Mouse (Mus musculus) E14TG2a.4 (cell line): ENCODE measurements at regions not wholly inside any gene's neighbourhood (a gene's known extent, or its start where the extent isn't known, plus 50 kb on each side); places are given as distances from the start of the nearest gene placed in this dataset.

Experiments
- H3K27me3 ChIP-seq: 2 replicates; pipeline ENCODE4 v1.6.1; 2014; ENCODE audit warnings: low read length, control low read depth; ENCODE audit not compliant: insufficient read depth
- H3K36me3 ChIP-seq: 2 replicates; pipeline ENCODE4 v1.6.1; 2014; ENCODE audit warnings: low read length, control low read depth; ENCODE audit not compliant: insufficient read depth
- H3K4me1 ChIP-seq: replicated peaks from 2 replicates; pipeline ENCODE4 v1.6.1; 2014; ENCODE audit warnings: low read depth, low read length, control low read depth
- H3K4me3 ChIP-seq: replicated peaks from 2 replicates; pipeline ENCODE4 v1.5.1; 2014; ENCODE audit warnings: mild to moderate bottlenecking, low read length
- H3K9me3 ChIP-seq: 2 replicates; pipeline ENCODE4 v1.6.1; 2014; ENCODE audit warnings: low read length, control low read depth
- CTCF ChIP-seq: conservative IDR thresholded peaks from 2 replicates; pipeline ENCODE4 v1.5.1; 2014; ENCODE audit warnings: low read length
- NANOG ChIP-seq: IDR thresholded peaks from 2 replicates; pipeline ENCODE4 v1.6.1; 2014; ENCODE audit warnings: borderline replicate concordance, low read length, mixed read lengths
- POU5F1 ChIP-seq: IDR thresholded peaks from 2 replicates; pipeline ENCODE4 v1.6.1; 2014; ENCODE audit warnings: low read length, borderline replicate concordance

DNA sequence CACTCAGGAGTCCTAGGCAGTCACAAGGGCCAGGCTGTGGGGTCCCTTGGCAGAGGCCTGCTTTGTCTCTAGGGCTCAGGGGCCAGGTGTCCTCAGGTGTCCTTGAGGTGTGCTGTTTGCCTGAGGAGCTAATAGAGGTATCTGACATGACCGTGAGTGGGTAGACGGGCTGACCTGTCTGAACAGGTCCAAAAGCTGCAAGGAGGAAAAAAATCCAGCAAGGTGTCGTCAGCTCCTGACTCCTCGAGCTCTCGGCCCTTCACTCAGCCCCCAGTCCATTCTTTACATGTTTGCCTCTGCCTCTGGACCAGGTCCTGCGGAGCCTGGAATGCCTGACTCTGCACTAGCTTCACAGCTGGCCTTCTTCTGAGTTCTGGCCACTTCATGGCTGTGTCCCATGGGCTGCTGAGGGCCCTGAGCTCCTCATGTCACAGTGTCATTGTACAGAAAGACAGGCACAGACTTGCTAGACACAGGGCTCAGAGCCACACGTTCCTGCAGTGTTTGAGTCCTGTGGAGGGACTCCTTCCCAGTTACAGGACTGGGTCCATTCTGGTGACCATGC lies 51.9 kb upstream of the Haao start:
- Histone ChIP-seq H3K27me3 (peaks cover 16% of the 10 kb centered on the region; the same call in 1 of the 2 replicates), H3K4me3 (no peak overlapping the region), H3K4me1 (peaks cover 20% of the 10 kb centered on the region), H3K9me3 (no peaks in the 10 kb centered on the region), H3K36me3 (no peaks in the 10 kb centered on the region)
- TF ChIP-seq NANOG: no peak
- no peak for TF ChIP-seq POU5F1
- no peak for TF ChIP-seq CTCF

DNA sequence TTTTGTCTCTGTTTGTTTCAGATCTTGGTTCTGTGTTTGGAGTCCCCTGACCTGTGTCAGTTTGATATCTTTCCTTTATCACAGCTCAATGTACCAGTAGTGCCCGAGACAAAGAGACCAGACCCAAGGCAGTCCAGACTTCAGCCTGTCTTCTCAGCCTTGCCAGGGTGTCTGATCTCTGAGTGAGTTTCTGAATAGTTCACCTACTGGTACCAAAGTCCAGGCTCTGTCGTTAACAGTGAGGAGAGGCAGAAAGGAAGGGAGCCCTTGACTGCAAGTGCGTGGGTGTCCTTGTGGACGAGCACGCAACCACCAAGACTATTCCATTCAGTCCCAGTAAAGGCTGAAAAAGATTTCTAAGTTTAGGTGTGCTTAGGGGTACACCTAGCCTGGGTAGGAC lies 50.8 kb upstream of the Haao start:
- Histone ChIP-seq H3K27me3 (peaks cover 16% of the 10 kb centered on the region; the same call in 1 of the 2 replicates), H3K36me3 (no peaks in the 10 kb centered on the region)
- TF ChIP-seq POU5F1 (no peak), NANOG (no peak), CTCF (no peak)

More for the DNA sequence above, 50.8 kb upstream of the Haao start:
- Histone ChIP-seq H3K4me1 (peaks cover 13% of the 10 kb centered on the region), H3K9me3 (no peaks in the 10 kb centered on the region), H3K4me3 (no peak overlapping the region)
